Mouse (Mus musculus) central nervous system, embryonic 11.5 days (tissue): ENCODE results near the gene Trir. TPM values are rescaled to one million over a fixed set of nuclear protein-coding genes. Genes with fewer than 3 reads are reported as not detected.

Experiments used
- polyA plus RNA-seq: library from polyadenylated mRNA; depleted of rRNA; stranded (reverse); fragments of >200 nt; gene quantifications from 2 replicates; pipeline ENCODE4 v1.2.3, GENCODE M21; 2012; rRNA removed

Gene Trir
- polyA plus RNA-seq: 185 and 357 TPM in 2 replicates

DNA sequence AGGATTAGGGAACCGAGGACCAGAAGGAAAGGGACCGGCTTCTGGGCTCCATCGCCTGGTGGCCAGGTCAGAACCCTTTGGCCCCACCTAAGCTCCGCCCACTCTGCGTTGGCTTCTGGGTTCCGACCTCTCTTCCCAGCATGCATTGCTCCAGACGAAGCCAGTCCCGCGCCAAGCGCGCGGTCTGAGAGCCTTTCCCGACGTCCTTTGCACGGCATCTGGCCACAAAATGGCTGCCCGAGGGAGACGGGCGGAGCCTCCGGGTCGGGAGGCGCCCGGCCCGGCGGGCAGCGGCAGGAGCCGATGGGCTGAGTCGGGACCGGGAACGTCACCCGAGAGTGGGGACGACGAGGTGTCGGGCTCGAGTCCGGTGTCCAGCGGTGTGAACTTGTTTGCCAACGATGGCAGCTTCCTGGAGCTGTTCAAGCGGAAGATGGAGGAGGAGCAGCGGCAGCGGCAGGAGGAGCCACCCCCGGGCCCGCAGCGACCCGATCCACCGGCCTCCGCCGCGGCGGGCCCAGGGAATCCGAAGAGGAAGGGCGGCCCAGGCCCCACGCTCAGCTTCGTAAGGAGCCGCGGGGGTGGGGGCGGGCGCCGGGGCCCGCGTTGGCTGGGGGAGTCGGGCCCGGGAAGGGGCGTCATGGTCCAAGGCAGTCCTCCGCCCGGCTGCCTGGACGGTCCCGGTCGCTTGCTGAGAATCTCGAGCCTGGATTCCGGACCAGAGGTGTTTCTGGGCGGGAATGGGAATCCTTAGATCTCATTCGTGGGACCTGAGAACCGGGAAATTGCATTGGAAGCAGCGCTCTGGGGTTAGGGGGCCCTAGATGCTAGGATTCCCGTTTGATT, at the start of gene Trir:
Gene Trir, plus strand, starts transcription at position 154 of the 846 bp plus-strand sequence.

DNA sequence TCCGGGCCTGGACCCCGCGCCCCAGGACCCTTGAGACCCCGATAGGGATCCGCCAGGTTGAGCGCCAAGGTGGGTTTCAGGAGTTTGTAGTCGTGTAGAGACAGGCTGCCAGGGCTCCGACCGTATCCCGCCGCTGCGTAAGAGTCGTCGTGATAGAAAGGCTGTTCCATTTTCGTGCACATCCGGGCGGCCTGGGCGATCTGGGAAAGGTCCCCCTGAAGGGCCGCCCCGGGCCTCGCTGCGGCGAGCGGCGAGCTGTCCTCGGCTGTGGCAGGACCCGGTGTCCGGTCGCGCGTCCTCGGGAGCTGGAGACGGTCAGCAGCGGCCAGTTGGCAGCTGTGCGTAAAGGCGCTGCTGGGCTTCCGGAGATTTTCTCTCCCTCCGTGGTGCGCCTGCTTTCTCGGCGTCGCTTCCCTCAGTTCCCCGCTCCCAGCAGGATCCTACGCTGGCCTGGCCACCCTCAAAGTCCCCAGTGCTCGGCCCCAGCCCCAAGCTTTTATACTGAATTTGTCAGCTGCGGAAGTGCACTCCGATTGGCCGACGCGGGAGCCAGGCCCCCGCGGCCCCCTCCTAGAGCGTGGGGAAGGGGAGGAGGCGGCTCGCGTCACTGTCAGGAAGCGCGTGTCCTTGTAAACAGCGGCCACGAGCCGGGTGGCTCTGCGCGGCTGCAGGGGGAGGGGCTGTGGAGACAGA, 48.2 kb upstream of the Trir start, which contains the start of gene Junb:
Gene Junb, minus strand, starts transcription at position 471 of the 693 bp plus-strand sequence.

GRCm38 (mm10) chr8:84990349-84990748, 36.3 kb upstream of the Trir start, which contains the start of gene Hook2:
Gene Hook2 (plus strand): TSS chr8:84990603.

GRCm38 (mm10) chr8:85014431-85014830, 12.2 kb upstream of the Trir start, which contains the start of gene Best2:
Gene Best2 (minus strand): TSS chr8:85014531.

GRCm38 (mm10) chr8:85025098-85025932, 1.3 kb upstream of the Trir start, which contains the start of gene Asna1:
Gene Asna1 (minus strand): TSS chr8:85025281.

DNA sequence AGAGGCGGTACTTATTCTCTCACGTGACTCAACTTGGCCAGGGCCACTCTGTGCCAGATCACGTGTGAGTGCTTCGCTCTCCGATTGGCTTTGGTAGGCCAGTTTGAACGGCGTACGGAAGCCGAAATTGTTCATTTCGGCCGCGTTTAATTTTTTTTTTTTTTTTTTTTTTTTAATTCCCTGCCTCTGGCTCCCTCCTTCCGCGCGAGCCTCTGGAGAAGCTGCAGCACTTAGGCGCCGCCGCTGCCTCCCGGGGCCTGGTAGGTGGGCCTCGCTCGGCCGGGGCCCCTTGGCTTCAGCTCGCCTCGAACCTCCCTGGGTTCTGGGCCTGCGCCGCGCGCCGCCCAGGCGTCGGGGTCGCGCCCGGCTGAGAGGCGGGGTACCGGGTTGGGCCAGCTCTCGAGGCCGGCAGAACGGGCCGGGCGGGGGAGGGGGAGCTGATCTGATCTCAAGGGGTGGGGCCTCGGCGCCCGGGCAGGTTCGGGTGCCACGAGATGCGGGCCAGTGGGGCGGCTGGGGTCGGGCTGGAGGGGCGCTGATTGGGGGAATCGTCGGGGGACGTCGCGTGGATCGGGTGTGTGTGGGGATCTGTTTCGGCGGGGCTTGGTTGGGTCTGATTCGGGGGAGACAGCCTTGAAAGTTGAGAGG, 10.2 kb downstream of the Trir start, which contains the start of gene Tnpo2:
Gene Tnpo2, plus strand, starts transcription at position 198 of the 648 bp plus-strand sequence.

GRCm38 (mm10) chr8:85059879-85060616, 33.4 kb downstream of the Trir start, which contains the start of gene Fbxw9:
Gene Fbxw9 (plus strand): TSS chr8:85060055.

GRCm38 (mm10) chr8:85067982-85068381, 41.4 kb downstream of the Trir start, which contains the start of gene Gm5741:
Gene Gm5741 (minus strand): TSS chr8:85067982.

DNA sequence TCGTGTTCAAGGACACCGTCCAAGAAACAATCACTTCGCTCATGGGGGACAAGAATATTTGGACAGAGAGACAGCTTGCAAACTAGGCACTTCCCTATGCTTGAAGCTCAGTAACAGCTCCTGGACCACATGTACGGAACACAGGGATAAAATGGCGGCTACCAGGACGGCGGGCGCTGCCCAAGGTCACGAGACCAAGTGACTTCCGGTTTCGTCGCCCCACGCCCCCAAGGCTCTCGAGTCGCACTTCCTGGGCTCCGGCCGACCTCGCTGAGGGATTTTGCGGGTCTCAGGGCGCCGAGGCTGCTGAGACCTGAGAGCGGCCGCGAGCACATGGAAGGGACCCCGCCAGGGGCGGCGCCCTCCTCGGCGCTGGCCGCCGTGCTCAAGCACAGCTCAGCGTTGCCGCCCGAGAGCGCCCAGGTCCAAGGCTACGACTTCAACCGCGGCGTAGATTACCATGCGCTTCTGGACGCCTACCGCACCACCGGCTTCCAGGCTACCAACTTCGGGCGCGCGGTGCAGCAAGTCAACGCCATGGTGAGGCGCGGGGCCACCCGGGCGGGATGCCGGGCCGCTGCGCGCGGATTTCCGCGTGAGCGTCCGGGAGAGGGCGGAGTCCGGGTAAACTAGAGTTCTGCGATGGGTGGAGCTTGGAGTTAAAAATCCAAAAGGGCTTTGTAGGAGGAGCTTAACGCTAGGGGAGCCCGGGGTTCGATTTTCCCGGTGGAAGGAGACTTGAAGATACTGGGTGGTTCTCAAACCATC, 45.1 kb downstream of the Trir start, which contains the start of gene Dhps:
Gene Dhps, plus strand, starts transcription at position 244 of the 768 bp plus-strand sequence.

Other genes starting within 250 kb of the Trir start
- 7.8 and 9.6 TPM in 2 replicates for gene Nfix, start 226.5 kb upstream of the Trir start, polyA plus RNA-seq
- 3.2 and 4.7 TPM in 2 replicates for gene Dand5, start 204.0 kb upstream of the Trir start, polyA plus RNA-seq
- 29.3 and 32.5 TPM in 2 replicates for gene Gadd45gip1, start 195.3 kb upstream of the Trir start, polyA plus RNA-seq
- gene Rad23a, start 186.2 kb upstream of the Trir start, polyA plus RNA-seq: 65.7 and 76.9 TPM in 2 replicates
- gene Calr, start 179.9 kb upstream of the Trir start, polyA plus RNA-seq: 669 and 1,481 TPM in 2 replicates
- 97.5 and 98.6 TPM in 2 replicates for gene Farsa, start 169.8 kb upstream of the Trir start, polyA plus RNA-seq
- 38.7 and 41.1 TPM in 2 replicates for gene Syce2, start 154.7 kb upstream of the Trir start, polyA plus RNA-seq
- gene Gcdh, start 132.9 kb upstream of the Trir start, polyA plus RNA-seq: 47.6 and 59.7 TPM in 2 replicates
- 13.0 and 22.9 TPM in 2 replicates for gene Klf1, start 124.9 kb upstream of the Trir start, polyA plus RNA-seq
- 8.9 and 10.6 TPM in 2 replicates for gene Dnase2a, start 118.3 kb upstream of the Trir start, polyA plus RNA-seq
- 21.4 and 22.8 TPM in 2 replicates for gene Mast1, start 89.5 kb upstream of the Trir start, polyA plus RNA-seq
- gene Rtbdn, start 79.8 kb upstream of the Trir start, polyA plus RNA-seq: 1.1 TPM in 2 replicates
- gene Gm49661, start 57.4 kb upstream of the Trir start, polyA plus RNA-seq: not detected in 2 replicates
- 836 and 1,138 TPM in 2 replicates for gene Prdx2, start 57.2 kb upstream of the Trir start, polyA plus RNA-seq
- 85.7 and 158 TPM in 2 replicates for gene Rnaseh2a, start 57.1 kb upstream of the Trir start, polyA plus RNA-seq
- 3.7 and 3.8 TPM in 2 replicates for gene Junb, start 48.1 kb upstream of the Trir start, polyA plus RNA-seq
- gene Hook2, start 36.2 kb upstream of the Trir start, polyA plus RNA-seq: 12.8 and 15.9 TPM in 2 replicates
- 0.04 TPM in 1 of 2 replicates, not detected in the other for gene Best2, start 12.3 kb upstream of the Trir start, polyA plus RNA-seq
- gene Asna1, start 1.5 kb upstream of the Trir start, polyA plus RNA-seq: 186 and 196 TPM in 2 replicates
- 72.4 and 83.1 TPM in 2 replicates for gene Tnpo2, start 10.1 kb downstream of the Trir start, polyA plus RNA-seq
- gene Fbxw9, start 33.2 kb downstream of the Trir start, polyA plus RNA-seq: 40.9 and 42.1 TPM in 2 replicates
- gene Gm5741, start 41.2 kb downstream of the Trir start, polyA plus RNA-seq: 0.71 and 0.82 TPM in 2 replicates
- gene Dhps, start 44.9 kb downstream of the Trir start, polyA plus RNA-seq: 44.7 and 49.4 TPM in 2 replicates
- 85.3 and 89.8 TPM in 2 replicates for gene Wdr83os, start 53.9 kb downstream of the Trir start, polyA plus RNA-seq
- gene Wdr83, start 54.5 kb downstream of the Trir start, polyA plus RNA-seq: 72.7 and 84.7 TPM in 2 replicates
- 18.3 and 21.6 TPM in 2 replicates for gene Man2b1, start 56.4 kb downstream of the Trir start, polyA plus RNA-seq
- 1.3 and 2.0 TPM in 2 replicates for gene Zfp791, start 96.3 kb downstream of the Trir start, polyA plus RNA-seq
- gene Cks1brt, start 125.1 kb downstream of the Trir start, polyA plus RNA-seq: not detected in 2 replicates
- not detected in 2 replicates for gene Olfr371, start 199.2 kb downstream of the Trir start, polyA plus RNA-seq